8 mouse cellular contexts compared by ENCODE assay signal in the genomic region with DNA sequence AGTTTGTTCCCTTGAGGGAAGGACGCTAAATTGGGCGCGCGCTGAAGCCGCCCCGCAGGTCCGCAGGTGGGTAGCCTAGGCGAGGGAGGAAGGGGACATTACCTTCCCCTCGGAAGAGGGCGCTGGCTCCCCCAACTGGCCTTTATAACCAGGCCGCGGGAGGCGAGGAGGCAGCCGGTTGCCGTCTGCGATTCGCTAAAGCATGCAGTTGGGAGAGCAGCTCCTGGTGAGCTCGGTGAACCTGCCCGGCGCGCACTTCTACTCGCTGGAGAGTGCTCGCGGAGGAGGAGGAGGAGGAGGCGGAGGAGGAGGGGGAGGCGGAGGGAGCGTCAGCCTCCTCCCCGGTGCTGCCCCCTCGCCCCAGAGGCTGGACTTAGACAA. TPM values are rescaled to one million over a fixed set of nuclear protein-coding genes. Genes with fewer than 3 reads are reported as not detected.
DNase-seq lines count a peak whose midpoint lies in the region; ATAC-seq and TF ChIP-seq lines count a peak whose summit lies in the region.

No protein-coding gene starts in this region.

- H3K27me3 ChIP-seq in embryonic facial prominence, embryonic 13.5 days, result peaks cover 93% of the 10 kb centered on the region
- H3K27me3 ChIP-seq in kidney, adult 2 months (replicated peaks; ENCODE audit: control insufficient read depth, insufficient read depth, low read length), result 0 out of 2 replicates have a peak, but pooled peaks cover 4% of the 10 kb centered on the region
- H3K27me3 ChIP-seq in megakaryocyte, embryonic 14.5 days (replicated peaks), result peaks cover 87% of the 10 kb centered on the region

- H3K4me2 ChIP-seq in embryonic facial prominence, embryonic 13.5 days, result peak overlapping the region; percentile 67

- no peak for TF ChIP-seq CTCF in kidney, adult 2 months (conservative IDR thresholded peaks at IDR 0.05; ENCODE audit: insufficient read depth, insufficient read length, low read depth, low read length)

- H3K27ac ChIP-seq in embryonic facial prominence, embryonic 13.5 days, result no peak overlapping the region
- no peak overlapping the region for H3K27ac ChIP-seq in kidney, adult 2 months (ENCODE audit: insufficient read depth, low read depth, low read length)

- no peak for TF ChIP-seq POLR2A in kidney, adult 2 months (IDR thresholded peaks at IDR 0.05; ENCODE audit: low read depth, low read length)

- peak overlapping the region; percentile 46 for H3K4me3 ChIP-seq in embryonic facial prominence, embryonic 13.5 days
- H3K4me3 ChIP-seq in kidney, adult 2 months (ENCODE audit: insufficient read depth, low read depth, low read length), result peak overlapping the region; percentile 37
- H3K4me3 ChIP-seq in megakaryocyte, embryonic 14.5 days (replicated peaks), result peak overlapping the region; percentile 90

- peak overlapping the region; percentile 36; the same call in 1 of the 2 replicates for H3K9ac ChIP-seq in embryonic facial prominence, embryonic 13.5 days

- under 1% methylated on average over 28 of the region's 29 CpGs for WGBS in embryonic facial prominence, embryonic 13.5 days
- WGBS in kidney, adult 2 months, result 1% methylated on average over 18 of the region's 29 CpGs

- peaks cover 36% of the 10 kb centered on the region for H3K4me1 ChIP-seq in embryonic facial prominence, embryonic 13.5 days
- H3K4me1 ChIP-seq in kidney, adult 2 months (ENCODE audit: control insufficient read depth, insufficient read depth, low read length), result no peaks in the 10 kb centered on the region
- H3K4me1 ChIP-seq in megakaryocyte, embryonic 14.5 days, result peaks cover 42% of the 10 kb centered on the region

- no peaks in the 10 kb centered on the region for H3K36me3 ChIP-seq in embryonic facial prominence, embryonic 13.5 days
- H3K36me3 ChIP-seq in kidney, adult 2 months (ENCODE audit: control insufficient read depth, insufficient read depth, low read length), result no peaks in the 10 kb centered on the region
- H3K36me3 ChIP-seq in megakaryocyte, embryonic 14.5 days (replicated peaks; ENCODE audit: low read length), result no peaks in the 10 kb centered on the region

- no peak for ATAC-seq in embryonic facial prominence, embryonic 13.5 days (ENCODE audit: insufficient number of reproducible peaks, insufficient read depth, low FRiP score, low TSS enrichment, low read depth)

- H3K9me3 ChIP-seq in embryonic facial prominence, embryonic 13.5 days, result no peaks in the 10 kb centered on the region
- no peaks in the 10 kb centered on the region for H3K9me3 ChIP-seq in megakaryocyte, embryonic 14.5 days

- peak; percentile 59 for DNase-seq in adrenal gland, adult 2 months
- DNase-seq in adrenal gland, postnatal 4 days (ENCODE audit: low spot score in 2 of 2), result no peak
- peak; percentile 88 for DNase-seq in ZHBTc4 (ENCODE audit: low read depth, low spot score)
- DNase-seq in kidney, adult 2 months, result peak; percentile 39
- DNase-seq in thymus, postnatal 25 days, result peak; percentile 49
- DNase-seq in gastrocnemius, postnatal 10 days, result no peak

RNA-seq across cellular contexts. Expression of gene Eomes, which starts 0.4 kb away (rescaled TPM):
- under 1 TPM; 0.17 to 0.37 TPM for total RNA-seq in adrenal gland, adult 2 months (2021)
- 0.29 and 0.31 TPM in 2 replicates for polyA plus RNA-seq in adrenal gland, adult 2 months (2012; rRNA removed)
- total RNA-seq in adrenal gland, postnatal 4 days (2021), result under 1 TPM in 1 of 2 experiments, not detected in 1; 0.51 TPM
- 0.10 and 0.20 TPM in 2 replicates for polyA plus RNA-seq in embryonic facial prominence, embryonic 13.5 days (2015; fragmentation: Nextera tagmentation; extraction: Ambion mirVana)
- 0.05 and 0.36 TPM in 2 replicates for polyA plus RNA-seq in kidney, adult 2 months (2012; rRNA removed)
- polyA plus RNA-seq in megakaryocyte, embryonic 14.5 days (2012; ENCODE audit: insufficient read depth, low replicate concordance), result not detected in 2 replicates
- total RNA-seq in gastrocnemius, postnatal 10 days (2021), result not detected

RNA-seq across cellular contexts. Expression of gene Golga4, which starts 27.6 kb away (rescaled TPM):
- 100 to 1,000 TPM; 109 to 121 TPM for total RNA-seq in adrenal gland, adult 2 months (2021)
- polyA plus RNA-seq in adrenal gland, adult 2 months (2012; rRNA removed), result 5.9 and 11.5 TPM in 2 replicates
- 100 to 1,000 TPM in 1 of 2 experiments, 10 to 100 TPM in 1; 99.9 to 110 TPM for total RNA-seq in adrenal gland, postnatal 4 days (2021)
- polyA plus RNA-seq in embryonic facial prominence, embryonic 13.5 days (2015; fragmentation: Nextera tagmentation; extraction: Ambion mirVana), result 54.2 and 55.2 TPM in 2 replicates
- polyA plus RNA-seq in kidney, adult 2 months (2012; rRNA removed), result 20.7 and 23.1 TPM in 2 replicates
- polyA plus RNA-seq in megakaryocyte, embryonic 14.5 days (2012; ENCODE audit: insufficient read depth, low replicate concordance), result 1.2 and 11.7 TPM in 2 replicates
- 100 to 1,000 TPM; 144 to 160 TPM for total RNA-seq in gastrocnemius, postnatal 10 days (2021)

Comparison
In these comparisons a context has a peak if more than half of its experiments do, and no peak if none do; other contexts are left out.
1. DNase-seq: peak in adrenal gland, adult 2 months (single experiment), ZHBTc4 (single experiment), kidney, adult 2 months (single experiment) and thymus, postnatal 25 days (single experiment); none in adrenal gland, postnatal 4 days (0 of 2) and gastrocnemius, postnatal 10 days (single experiment).
2. H3K4me3 ChIP-seq: peak in every context shown above with its lines; median percentile 90 in megakaryocyte, embryonic 14.5 days; 46 in embryonic facial prominence, embryonic 13.5 days; 37 in kidney, adult 2 months.